In genomic region chr10:21545446-21545845, GRCm38 (mm10) we compare ENCODE assay signal across 11 mouse cellular contexts. TPM values are rescaled to one million over a fixed set of nuclear protein-coding genes. Genes with fewer than 3 reads are reported as not detected.
DNase-seq lines count a peak whose midpoint lies in the region; ATAC-seq lines count a peak whose summit lies in the region.
"Had no signal": no experiment of that assay in that cellular context is flagged by ENCODE, and none has a peak within 500 bp of the region (broad histone marks: within the 10 kb centered on the region; RNA-seq: fewer than 3 reads in every experiment).

No protein-coding gene starts in this region.

- DNase-seq in heart, adult 11 months = peak; percentile 98
- no peak for DNase-seq in heart, embryonic 10.5 days (ENCODE audit: low spot score)
- DNase-seq in lung, postnatal 14 days = peak; percentile 34
- DNase-seq in urinary bladder, adult 18-20 months (ENCODE audit: low spot score in 2 of 2) = no peak
- no peak for DNase-seq in natural killer cell, adult 2 months (ENCODE audit: low spot score in 2 of 2)

- H3K36me3 ChIP-seq in heart, embryonic 10.5 days = no peaks in the 10 kb centered on the region
- H3K36me3 ChIP-seq: embryonic facial prominence, embryonic 15.5 days; hindbrain, embryonic 15.5 days had no signal

- 0 out of 2 replicates have a peak, but pooled peaks have one; percentile 25 for ATAC-seq in granulocyte monocyte progenitor cell, adult 5-6 weeks (replicated peaks; ENCODE audit: poor library complexity, severe bottlenecking)
- peak; percentile 81 to 84 for ATAC-seq in hematopoietic stem cell, adult 5-6 weeks (replicated peaks in 1 of 2; ENCODE audit: insufficient read depth in 1 of 2, low FRiP score in 2 of 2, low TSS enrichment in 1 of 2, low read depth in 1 of 2, poor library complexity in 2 of 2, severe bottlenecking in 2 of 2)
- ATAC-seq in inflammation-experienced regulatory T-cells, adult 6 months = no peak

- peaks cover 9% of the 10 kb centered on the region for H3K4me1 ChIP-seq in heart, embryonic 10.5 days
- H3K4me1 ChIP-seq: embryonic facial prominence, embryonic 15.5 days; hindbrain, embryonic 15.5 days had no signal

- no peak overlapping the region for H3K27ac ChIP-seq in heart, embryonic 10.5 days
- H3K27ac ChIP-seq: embryonic facial prominence, embryonic 15.5 days; hindbrain, embryonic 15.5 days had no signal

- H3K4me3 ChIP-seq in heart, embryonic 10.5 days = no peak overlapping the region
- H3K4me3 ChIP-seq: embryonic facial prominence, embryonic 15.5 days; hindbrain, embryonic 15.5 days had no signal

- no peaks in the 10 kb centered on the region for H3K27me3 ChIP-seq in heart, embryonic 10.5 days (ENCODE audit: insufficient read depth, poor library complexity, severe bottlenecking)
- H3K27me3 ChIP-seq: embryonic facial prominence, embryonic 15.5 days; hindbrain, embryonic 15.5 days had no signal

- WGBS in heart, embryonic 10.5 days = 39% methylated on average over 6 of the region's 6 CpGs

- H3K9me3 ChIP-seq in heart, embryonic 10.5 days = no peaks in the 10 kb centered on the region
- H3K9me3 ChIP-seq: embryonic facial prominence, embryonic 15.5 days; hindbrain, embryonic 15.5 days had no signal

RNA-seq across cellular contexts. Expression of gene 1700020N01Rik, which starts 47.5 kb away (rescaled TPM):
- 0.14 and 0.29 TPM in 2 replicates for polyA plus RNA-seq in heart, embryonic 10.5 days (2016; fragmentation: Nextera tagmentation; extraction: Ambion mirVana)
- total RNA-seq in granulocyte monocyte progenitor cell, adult 5-6 weeks (2014; fragmentation: Nextera tagmentation) = not detected in 2 replicates
- not detected in 2 replicates for total RNA-seq in granulocyte monocyte progenitor cell, adult 5-6 weeks (2017)
- not detected in 2 replicates for total RNA-seq in hematopoietic stem cell, adult 5-6 weeks (2017)
- polyA plus RNA-seq in inflammation-experienced regulatory T-cells, adult 6 months (2017; shearing (Covaris generic)) = not detected
- total RNA-seq: left cerebral cortex, postnatal 25 days had no signal
- polyA plus RNA-seq: embryonic facial prominence, embryonic 15.5 days; hindbrain, embryonic 15.5 days had no signal

Comparison
In these comparisons a context has a peak if more than half of its experiments do, and no peak if none do; other contexts are left out.
1. DNase-seq: peak in heart, adult 11 months (single experiment) and lung, postnatal 14 days (single experiment); none in heart, embryonic 10.5 days (single experiment), urinary bladder, adult 18-20 months (0 of 2) and natural killer cell, adult 2 months (0 of 2).